Mouse (Mus musculus) brain, embryonic 14.5 days (tissue): ENCODE measurements around the gene Il15ra.

Experiments
- CTCF ChIP-seq: fragments of 200-500 bp; IDR thresholded peaks from 2 replicates; pipeline ENCODE4 v1.5.1; 2012; ENCODE audit warnings: inconsistent platforms, mild to moderate bottlenecking, moderate library complexity, borderline replicate concordance; ENCODE audit not compliant: insufficient read depth, insufficient read length; ENCODE audit errors: extremely low read depth
- POLR2A ChIP-seq: fragments of 200-500 bp; IDR thresholded peaks from 2 replicates; pipeline ENCODE4 v1.6.1; 2012; ENCODE audit warnings: mild to moderate bottlenecking, inconsistent platforms, borderline replicate concordance; ENCODE audit not compliant: poor library complexity, insufficient read depth, insufficient read length, severe bottlenecking; ENCODE audit errors: extremely low read depth

DNA sequence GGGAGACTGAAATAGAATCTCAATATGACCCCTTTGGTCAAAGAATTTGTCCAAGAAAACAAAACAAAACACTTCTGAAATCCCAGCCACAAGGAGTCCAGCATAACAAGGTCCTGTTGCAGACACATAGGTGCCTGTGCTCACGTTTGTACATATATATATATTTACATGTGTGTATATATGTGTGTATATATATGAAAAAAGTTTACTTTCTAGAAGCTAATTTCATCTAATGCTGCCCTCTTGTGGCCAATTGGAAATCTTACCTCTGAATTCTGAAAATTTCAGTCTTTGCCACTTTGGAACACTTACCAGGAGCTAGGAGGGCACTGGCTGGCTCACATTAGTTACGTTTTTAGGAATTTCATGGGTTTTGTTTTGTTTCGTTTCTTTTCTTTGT, 17.7 kb upstream of the Il15ra start:
- TF ChIP-seq POLR2A (no peak), CTCF (no peak)
